Mouse (Mus musculus) kidney, adult 2 months (tissue): ENCODE results near the gene Frmd4a.

ENCODE experiments used
- CTCF ChIP-seq: fragments of 200-500 bp; conservative IDR thresholded peaks from 2 replicates; pipeline ENCODE4 v1.5.1; 2011; ENCODE audit warnings: low read depth, mild to moderate bottlenecking, control low read depth, low read length, moderate library complexity, mixed read lengths; ENCODE audit not compliant: insufficient read depth, insufficient read length
- POLR2A ChIP-seq: fragments of 200-500 bp; IDR thresholded peaks from one replicate; pipeline ENCODE4 v1.6.1; 2011; ENCODE audit warnings: low read depth, low read length, control low read depth

GRCm38 (mm10) chr2:4295641-4296040, 278.1 kb downstream of the Frmd4a start:
- no peak for TF ChIP-seq CTCF
- no peak for TF ChIP-seq POLR2A
